Mouse (Mus musculus) c-Kit-positive CD71-negative TER-119-negative erythroid progenitor cells, embryonic 14.5 days (primary cell): ENCODE measurements around the gene Btg2.
A peak's percentile ranks its signal among the peaks of the same experiment; 100 is the strongest.

ENCODE experiments used
- DNase-seq: peaks from one replicate; pipeline ENCODE4 v3.0.0-alpha.2; 2013; ENCODE audit warnings: low read depth

Btg2 gene

GRCm38 (mm10) chr1:134057736-134058135 lies 21.2 kb downstream of the Btg2 start:
- DNase-seq = no peak

- DNase-seq = no peak
Observed at GRCm38 (mm10) chr1:134056285-134056684, 22.6 kb downstream of the Btg2 start.

- no peak for DNase-seq
Observed at GRCm38 (mm10) chr1:134055666-134056245, 23.2 kb downstream of the Btg2 start.

- no peak for DNase-seq
Observed at GRCm38 (mm10) chr1:134055058-134055457, 23.9 kb downstream of the Btg2 start.

GRCm38 (mm10) chr1:134053207-134053606 lies 25.7 kb downstream of the Btg2 start:
- DNase-seq = peak; percentile 76

GRCm38 (mm10) chr1:134049542-134049941 lies 29.4 kb downstream of the Btg2 start:
- DNase-seq = no peak

GRCm38 (mm10) chr1:134048759-134049158 lies 30.2 kb downstream of the Btg2 start:
- peak; percentile 63 for DNase-seq

- DNase-seq = no peak
Observed at GRCm38 (mm10) chr1:134047431-134047830, 31.5 kb downstream of the Btg2 start.

- DNase-seq = no peak
Observed at GRCm38 (mm10) chr1:134046387-134046786, 32.5 kb downstream of the Btg2 start.

- DNase-seq = peak; percentile 49
Observed at GRCm38 (mm10) chr1:134045971-134046370, 32.9 kb downstream of the Btg2 start.

- no peak for DNase-seq
Observed at GRCm38 (mm10) chr1:134044805-134045204, 34.1 kb downstream of the Btg2 start.

GRCm38 (mm10) chr1:134042341-134042740 lies 36.6 kb downstream of the Btg2 start:
- DNase-seq = no peak

GRCm38 (mm10) chr1:134041900-134042299 lies 37.0 kb downstream of the Btg2 start:
- no peak for DNase-seq

- DNase-seq = no peak
Observed at GRCm38 (mm10) chr1:134039361-134039760, 39.6 kb downstream of the Btg2 start.

GRCm38 (mm10) chr1:134038336-134038735 lies 40.6 kb downstream of the Btg2 start:
- no peak for DNase-seq

- no peak for DNase-seq
Observed at GRCm38 (mm10) chr1:134037172-134037571, 41.7 kb downstream of the Btg2 start, which contains the start of gene Fmod. TSS of gene Fmod (plus strand) at chr1:134037254.

- DNase-seq = no peak
Observed at GRCm38 (mm10) chr1:134036492-134036891, 42.4 kb downstream of the Btg2 start.

- DNase-seq = no peak
Observed at GRCm38 (mm10) chr1:134028161-134028846, 50.6 kb downstream of the Btg2 start.

GRCm38 (mm10) chr1:134026741-134027140 lies 52.2 kb downstream of the Btg2 start:
- DNase-seq = no peak

GRCm38 (mm10) chr1:134025975-134026374 lies 52.9 kb downstream of the Btg2 start:
- no peak for DNase-seq
